Mouse (Mus musculus) left cerebral cortex, adult 11 months (tissue): ENCODE results near the gene Ctla2a.
A peak's percentile ranks its signal among the peaks of the same experiment; 100 is the strongest.
"Not testable (repeated sequence)": the region's sequence is repeated elsewhere in the genome, so short reads cannot be mapped to it uniquely, and the experiment has no call there.

Experiments used
- DNase-seq: peaks from one replicate; pipeline ENCODE4 v3.0.0; 2022; ENCODE audit warnings: low spot score

Gene Ctla2a

GRCm38 (mm10) chr13:60936500-60936901 is at the start of gene Ctla2a, which contains the start of gene Gm49391:
TSS of gene Ctla2a (minus strand) at chr13:60936625.
TSS of gene Gm49391 (minus strand) at chr13:60936571.
- no peak for DNase-seq

DNA sequence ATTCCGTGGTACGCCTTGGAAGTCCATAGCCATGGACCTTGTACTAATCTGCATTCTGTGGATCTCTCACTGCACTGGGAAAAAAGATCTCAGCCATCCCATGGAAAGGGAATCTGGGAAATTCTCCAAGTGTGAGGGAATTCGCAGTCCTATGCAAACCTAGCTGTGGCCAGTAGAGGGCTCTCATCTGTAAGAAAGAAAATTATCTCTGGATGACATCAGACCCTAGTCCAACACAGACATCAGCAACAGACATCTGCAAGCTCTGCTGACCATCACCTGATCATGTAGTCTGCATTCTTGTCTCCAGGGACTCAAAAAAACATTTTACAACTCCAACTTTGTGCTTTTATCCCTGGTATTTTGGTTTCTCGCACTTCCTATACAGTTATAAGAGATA is 35.9 kb upstream of the Ctla2a start:
- DNase-seq = not testable (repeated sequence)

GRCm38 (mm10) chr13:60963985-60964384 is 27.6 kb upstream of the Ctla2a start:
- DNase-seq = not testable (repeated sequence)

DNA sequence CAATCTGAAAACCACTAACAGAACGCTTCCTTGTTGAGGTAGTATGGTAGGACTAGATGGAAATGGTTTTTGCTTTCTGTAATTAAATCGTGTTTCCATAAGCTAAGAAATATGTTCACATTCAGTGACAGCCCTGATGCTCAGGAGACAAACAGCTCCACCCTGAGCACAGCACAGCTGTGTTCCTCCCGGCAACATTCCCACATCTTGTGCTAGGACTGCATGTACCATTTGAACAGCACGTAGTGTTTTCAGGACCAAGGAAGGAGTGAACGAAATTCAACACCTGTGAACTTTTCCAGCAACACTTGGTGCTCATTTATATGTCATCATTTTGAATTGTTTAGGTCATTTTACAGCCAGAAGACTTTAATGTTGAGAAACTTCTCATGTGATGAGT is 25.3 kb upstream of the Ctla2a start:
- no peak for DNase-seq

- DNase-seq = not testable (repeated sequence)
These were observed 5.5 kb upstream of the Ctla2a start, which contains the start of gene Tpbpa for GRCm38 (mm10) chr13:60941884-60942283. TSS of gene Tpbpa (minus strand) at chr13:60941984.

GRCm38 (mm10) chr13:60935490-60935889 is 935 bp downstream of the Ctla2a start, which contains the start of gene Gm49393:
TSS of gene Gm49393 (minus strand) at chr13:60935590.
- DNase-seq = not testable (repeated sequence)

DNA sequence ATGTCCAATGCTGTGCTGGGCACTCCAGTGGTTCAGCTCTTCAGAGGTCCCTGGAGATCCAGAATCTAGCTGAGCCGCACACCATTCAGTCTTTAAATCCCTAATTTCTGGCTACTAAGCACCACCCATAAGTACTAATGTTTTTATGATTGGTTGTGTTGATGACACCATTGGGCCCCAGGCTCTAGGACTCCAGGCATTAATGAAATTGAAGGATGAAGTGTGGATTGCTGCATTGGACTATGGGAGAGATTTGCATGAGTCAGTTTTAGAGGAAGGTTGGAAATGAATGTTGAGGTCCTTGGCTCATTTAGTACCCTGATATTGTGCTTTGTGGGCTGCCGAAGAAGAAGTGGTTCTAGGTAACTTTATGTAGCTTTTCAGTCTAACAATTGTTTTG is 31.6 kb downstream of the Ctla2a start, which contains the start of gene Tpbpb:
Gene Tpbpb, minus strand, starts transcription at position 101 of the 400 bp plus-strand sequence.
- DNase-seq = not testable (repeated sequence)

DNA sequence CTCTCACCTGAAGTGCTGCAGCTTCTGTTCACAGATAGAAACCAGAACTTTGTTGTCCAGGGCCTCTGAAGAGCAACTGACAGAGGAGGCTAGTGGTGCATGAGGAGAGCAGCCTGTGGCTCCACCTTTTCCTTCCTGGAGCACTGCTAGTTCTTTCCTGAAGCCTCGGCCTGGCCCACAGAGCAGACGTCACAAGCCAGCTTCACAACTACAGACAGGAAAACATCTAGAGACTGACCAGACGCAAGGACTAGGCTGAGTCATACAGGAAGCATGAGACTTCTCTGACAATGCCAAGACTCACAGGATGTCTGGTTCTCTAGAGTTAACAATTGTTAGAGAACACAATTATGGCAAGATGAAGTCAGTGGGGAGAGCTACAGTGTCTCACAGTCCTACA is 39.1 kb downstream of the Ctla2a start, which contains the start of gene Ctla2b:
Gene Ctla2b, minus strand, starts transcription at position 120 of the 400 bp plus-strand sequence.
- DNase-seq = peak; percentile 4

GRCm38 (mm10) chr13:60896794-60897193 is 39.6 kb downstream of the Ctla2a start, which contains the start of gene Gm49392:
TSS of gene Gm49392 (minus strand) at chr13:60896894.
- DNase-seq = not testable (repeated sequence)

DNA sequence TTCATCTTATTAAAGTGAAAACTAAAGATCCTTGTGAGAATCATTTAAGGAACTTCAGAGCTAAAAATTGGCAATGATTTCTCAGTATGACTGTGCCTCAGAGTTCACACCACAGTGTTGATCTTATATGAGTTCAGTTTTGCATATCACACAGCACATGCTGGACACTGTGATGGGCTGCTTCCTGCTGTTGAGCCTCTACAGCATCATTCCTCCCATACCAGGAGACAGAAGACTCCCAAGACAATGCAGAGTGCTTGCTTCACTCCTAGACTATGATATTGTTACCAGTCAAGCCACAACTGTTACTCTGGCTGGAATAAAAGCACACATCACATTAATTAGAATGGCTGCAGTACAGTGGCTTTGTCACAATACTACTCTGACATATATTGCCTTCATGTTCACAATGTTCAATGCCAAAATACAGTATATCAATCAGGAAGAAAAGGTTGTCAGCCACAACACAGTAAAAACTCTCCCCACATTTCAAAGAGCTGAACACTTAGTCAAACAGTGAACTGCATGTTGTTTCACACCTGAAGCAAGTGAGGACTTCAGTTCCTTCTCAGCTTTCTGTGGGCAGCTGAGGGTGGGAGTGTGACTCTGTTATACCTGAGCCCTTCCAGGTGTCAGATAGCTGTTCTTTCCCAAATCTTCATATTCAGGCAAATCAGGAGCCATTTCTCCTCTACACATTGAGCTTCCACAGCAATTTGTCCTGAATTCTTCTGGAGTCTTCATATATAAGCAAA is 40.8 kb downstream of the Ctla2a start:
- no peak for DNase-seq

DNA sequence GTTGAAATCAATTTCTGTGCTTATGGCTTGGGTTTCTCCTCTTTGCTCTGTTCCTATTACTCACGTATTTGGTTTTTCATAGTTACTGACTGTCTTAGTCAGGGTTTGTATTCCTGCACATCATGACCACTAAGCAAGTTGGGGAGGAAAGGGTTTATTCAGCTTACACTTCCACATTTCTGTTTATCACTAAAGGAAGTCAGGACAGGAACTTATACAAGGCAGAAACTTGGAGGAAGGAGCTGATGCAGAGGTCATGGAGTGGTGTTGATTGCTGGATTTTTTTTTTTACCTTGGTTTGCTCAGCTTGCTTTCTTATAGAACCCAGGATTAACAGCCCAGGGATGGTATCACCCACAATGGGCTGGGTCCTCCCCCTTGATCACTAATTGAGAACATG is 44.1 kb downstream of the Ctla2a start:
- DNase-seq = no peak
